Mouse (Mus musculus): ENCODE data around the gene Wbp2.

DNA sequence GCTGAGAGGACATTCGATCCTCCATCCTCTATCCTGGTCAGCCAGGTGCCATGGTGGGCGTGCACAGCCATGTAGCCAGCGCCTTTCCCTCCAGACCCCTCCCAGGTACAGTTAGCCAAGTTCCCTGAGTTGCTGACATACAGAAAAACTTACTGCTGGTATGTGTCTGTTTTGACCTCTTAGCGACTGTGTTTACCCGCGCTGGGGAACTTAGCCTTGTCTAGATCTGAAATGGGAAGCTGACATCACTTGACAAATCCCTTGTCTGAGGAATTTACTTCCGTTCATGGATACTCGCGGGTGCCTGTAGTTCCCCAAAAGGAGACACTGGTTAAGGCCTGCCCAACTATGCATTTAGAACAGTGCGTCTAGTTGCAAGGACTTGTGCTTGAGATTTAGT is 23.7 kb upstream of the Wbp2 start:
- TF ChIP-seq POLR2A (IDR thresholded peaks at IDR 0.05; ENCODE audit: control insufficient read depth, extremely low read depth, insufficient read depth, low read length, poor library complexity) (no peak), CTCF (IDR thresholded peaks at IDR 0.05; ENCODE audit: borderline replicate concordance, control insufficient read depth, extremely low read depth, insufficient read depth, low read length, poor library complexity) (no peak)

All from thymus, adult 2 months (tissue).